Mouse (Mus musculus) left cerebral cortex, adult 9 months (tissue): Measurements from ENCODE around the gene 1110008P14Rik.
"Not testable (repeated sequence)": the region's sequence is repeated elsewhere in the genome, so short reads cannot be mapped to it uniquely, and the experiment has no call there.

Experiments used
- DNase-seq, 2 experiments: peaks; one replicate each; pipeline ENCODE4 v3.0.0; 2022; ENCODE audit warnings: low spot score in 2 of 2

1110008P14Rik gene

DNA sequence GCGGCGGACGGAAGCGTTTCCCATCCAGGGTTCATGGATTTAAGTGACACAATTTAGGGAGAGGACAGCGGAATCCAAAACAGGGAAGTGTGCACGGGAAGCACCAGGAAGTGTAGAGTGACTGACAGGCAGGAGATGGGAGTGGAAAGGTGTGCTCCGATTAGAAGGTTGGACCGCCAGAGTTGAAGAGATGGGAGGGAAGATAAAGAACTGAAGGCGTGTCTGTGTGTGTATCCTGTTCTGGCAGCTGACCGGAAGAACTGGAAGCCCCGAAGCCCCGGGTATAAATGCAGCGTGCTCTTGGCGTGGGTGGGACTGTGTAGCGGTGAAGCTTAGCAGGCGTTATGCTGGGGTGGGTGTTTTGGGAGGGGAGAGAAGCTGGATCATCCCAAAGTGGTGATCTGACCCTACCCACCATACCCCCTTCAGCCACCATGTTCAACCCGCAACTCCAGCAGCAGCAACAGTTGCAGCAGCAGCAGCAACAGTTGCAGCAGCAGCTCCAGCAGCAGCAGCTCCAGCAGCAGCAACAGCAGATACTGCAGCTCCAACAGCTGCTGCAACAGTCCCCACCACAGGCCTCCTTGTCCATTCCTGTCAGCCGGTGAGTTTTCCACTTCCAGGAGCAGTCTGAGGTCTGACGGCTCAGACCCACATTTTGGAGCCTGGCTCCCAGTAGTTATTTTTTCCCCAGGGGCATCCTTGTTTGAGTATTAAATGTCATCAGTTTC is 18.2 kb downstream of the 1110008P14Rik start:
- DNase-seq, result no peak

DNA sequence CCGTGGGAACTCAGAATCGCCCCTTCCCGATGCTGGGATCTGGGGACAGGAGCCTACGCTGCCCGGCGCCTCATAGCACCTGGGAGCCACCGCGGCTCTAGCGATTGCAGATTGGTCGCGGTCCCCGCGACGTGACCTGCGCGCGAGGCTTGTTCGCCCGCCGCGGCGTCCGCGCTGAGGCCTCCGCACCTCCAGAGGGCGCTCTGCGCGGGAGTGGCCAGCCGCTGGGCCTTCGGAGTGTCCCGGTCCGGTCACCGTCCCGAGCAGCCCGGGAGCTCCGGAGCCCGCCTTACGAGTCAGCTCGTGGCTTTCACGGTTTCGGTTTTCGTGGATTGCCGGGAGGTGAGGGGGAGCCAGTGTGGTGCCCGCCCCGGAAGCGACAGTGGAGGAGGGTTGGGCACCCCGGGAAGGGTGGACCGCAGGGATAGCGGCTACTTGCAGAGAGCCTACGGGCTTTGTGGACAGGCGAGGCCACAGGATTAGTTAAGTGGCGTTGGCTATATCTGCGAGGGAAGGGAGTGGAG is 18.9 kb downstream of the 1110008P14Rik start:
- peak in 1 of 2 experiments; percentile 91 for DNase-seq

- DNase-seq, result not testable (repeated sequence)
These were observed 19.5 kb downstream of the 1110008P14Rik start for GRCm38 (mm10) chr2:32362274-32362673.

- peak in 1 of 2 experiments; percentile 80 for DNase-seq
These were observed 20.3 kb downstream of the 1110008P14Rik start for GRCm38 (mm10) chr2:32361437-32361836.

- peak; percentile 84 to 88 for DNase-seq
These were observed 21.0 kb downstream of the 1110008P14Rik start for GRCm38 (mm10) chr2:32360741-32361140.

DNA sequence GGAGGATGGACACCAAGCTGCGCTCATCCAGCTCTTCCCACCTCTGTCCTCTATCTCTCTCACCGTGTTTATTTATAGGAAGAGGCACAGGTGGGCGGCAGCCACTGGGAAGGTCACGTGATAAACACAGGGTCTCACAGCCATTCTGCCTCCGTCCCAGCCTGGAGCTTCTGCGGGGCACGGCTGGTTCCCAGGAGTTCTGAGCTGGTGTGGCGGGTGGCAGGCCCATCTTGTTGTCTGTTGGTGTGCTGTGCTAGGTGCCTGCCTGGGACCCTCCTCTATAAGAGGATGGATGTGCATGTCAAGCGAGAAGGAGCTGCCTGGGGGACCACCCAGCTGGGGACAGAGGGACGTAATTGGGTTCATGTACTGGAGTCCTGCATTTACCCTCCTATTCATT is 23.4 kb downstream of the 1110008P14Rik start:
- no peak for DNase-seq

DNA sequence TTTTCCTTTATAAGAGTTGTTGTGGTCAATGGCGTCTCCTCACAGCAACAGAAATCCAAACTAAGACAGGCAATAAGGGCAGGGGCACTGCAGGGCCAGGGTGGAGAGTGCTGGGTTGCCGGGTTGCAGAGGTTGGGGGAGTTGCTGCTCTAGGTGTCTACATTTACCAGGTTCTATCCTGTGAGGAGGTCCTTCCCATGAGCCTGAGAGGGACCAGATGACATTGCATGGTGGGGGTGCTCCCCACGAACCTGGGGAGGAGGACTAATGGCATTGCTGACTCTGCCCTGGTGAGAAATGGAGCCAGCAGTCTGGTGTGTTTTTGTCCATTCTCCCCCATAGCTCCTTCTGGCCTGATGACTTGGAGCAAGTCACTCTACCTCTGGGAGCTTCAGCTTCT is 24.0 kb downstream of the 1110008P14Rik start:
- no peak for DNase-seq

DNA sequence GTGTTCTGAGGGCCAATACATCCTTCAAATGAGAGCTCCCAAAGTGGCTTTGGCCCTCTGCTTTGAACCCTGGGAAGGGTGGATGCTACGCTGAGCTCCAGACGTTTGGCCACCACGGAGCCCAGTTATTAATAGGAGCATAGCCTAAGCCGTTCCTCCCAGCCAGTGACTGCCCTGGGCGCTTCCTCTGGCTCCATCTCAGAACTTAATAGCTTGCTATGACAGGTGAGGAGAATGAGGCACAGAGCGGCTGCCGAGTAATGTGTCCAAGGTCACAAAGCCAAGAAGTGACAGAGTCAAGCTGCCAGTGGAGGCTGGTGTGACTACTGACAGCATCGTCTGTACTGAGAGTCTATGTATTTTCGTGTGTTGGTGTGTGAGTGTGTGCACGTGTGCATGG is 25.5 kb downstream of the 1110008P14Rik start:
- DNase-seq, result no peak

- DNase-seq, result no peak
These were observed 27.3 kb downstream of the 1110008P14Rik start for GRCm38 (mm10) chr2:32354336-32354895.

GRCm38 (mm10) chr2:32353836-32354235 is 27.9 kb downstream of the 1110008P14Rik start:
- no peak for DNase-seq

- peak; percentile 80 to 96 for DNase-seq
These were observed 28.7 kb downstream of the 1110008P14Rik start, which contains the start of gene Dnm1 for GRCm38 (mm10) chr2:32353007-32353542. Dnm1 (minus strand) TSS chr2:32353338.

DNA sequence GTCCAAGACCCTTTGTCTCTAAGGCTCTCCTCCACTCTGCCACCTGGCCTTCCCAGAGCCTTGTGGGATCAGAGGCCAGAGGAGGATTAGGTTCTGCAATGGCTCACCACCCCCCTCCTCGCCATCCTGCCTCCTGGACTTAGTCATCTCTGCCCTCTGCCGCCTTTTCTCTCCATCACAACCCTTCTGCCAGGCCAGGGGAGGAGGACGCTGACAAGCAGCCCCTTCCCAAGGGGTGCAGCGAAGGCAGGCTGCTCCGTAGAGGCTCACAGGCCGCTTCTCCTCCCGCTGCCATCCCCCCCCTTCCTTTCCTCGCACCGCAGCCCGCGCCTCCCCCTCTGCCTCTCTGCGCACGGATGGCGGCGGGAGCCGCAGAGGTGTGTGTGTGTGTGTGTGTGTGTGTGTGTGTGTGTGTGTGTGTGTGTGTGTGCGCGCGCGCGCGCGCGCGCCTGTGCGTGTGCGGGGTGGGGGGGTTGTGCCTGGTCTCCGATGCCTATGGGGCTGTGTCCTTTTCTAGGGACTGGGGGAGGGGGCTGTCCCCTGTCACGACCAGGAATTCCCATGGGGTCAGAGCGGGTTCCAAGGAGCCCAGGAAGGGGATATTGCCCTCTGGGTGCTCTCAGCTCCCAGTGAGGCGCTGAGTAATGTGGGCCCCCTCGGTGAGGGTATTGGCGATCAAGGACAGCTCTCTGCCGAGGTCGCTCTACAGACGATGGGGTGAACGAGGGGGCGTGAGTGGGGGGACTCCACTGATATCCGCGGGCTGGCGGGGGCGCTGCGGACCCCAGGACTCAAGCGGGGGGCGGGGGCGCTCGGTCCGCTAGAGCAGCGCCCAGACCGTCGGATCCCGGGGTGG is 29.4 kb downstream of the 1110008P14Rik start, which contains the start of gene Ciz1:
Ciz1 (plus strand) TSS at position 177 of the 856 bp plus-strand sequence.
- peak in 1 of 2 experiments; percentile 52 for DNase-seq

- DNase-seq, result peak in 1 of 2 experiments; percentile 63
These were observed 30.2 kb downstream of the 1110008P14Rik start for GRCm38 (mm10) chr2:32351471-32351961.

DNA sequence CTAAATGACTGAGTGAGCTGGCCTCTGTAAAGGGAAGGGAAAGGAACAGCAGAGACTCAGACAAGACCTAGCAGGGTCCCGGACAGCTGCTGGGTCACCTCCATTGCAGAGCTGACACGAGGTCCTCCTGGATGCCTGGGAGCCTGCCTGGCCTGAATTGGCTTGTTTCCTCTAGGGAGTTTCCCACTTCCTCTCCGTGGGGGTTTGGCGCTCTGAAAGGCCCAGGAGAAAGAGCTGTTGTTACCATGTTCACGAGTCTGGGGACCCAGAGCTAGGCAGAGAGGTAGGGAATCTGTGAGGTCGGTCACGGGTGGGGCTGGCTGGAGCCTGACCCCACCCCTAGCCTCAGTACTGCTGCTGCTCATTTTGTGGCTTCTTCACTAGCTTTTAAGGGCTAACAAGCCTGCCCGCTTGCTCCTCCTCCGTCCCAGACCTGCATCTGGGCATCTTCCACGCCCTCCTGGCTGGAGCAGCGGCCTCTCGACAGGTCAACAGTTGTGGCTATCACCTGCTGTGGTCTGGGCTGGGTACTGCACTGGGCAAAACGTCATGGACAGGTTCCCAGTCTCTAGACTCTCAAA is 31.2 kb downstream of the 1110008P14Rik start:
- no peak for DNase-seq

DNA sequence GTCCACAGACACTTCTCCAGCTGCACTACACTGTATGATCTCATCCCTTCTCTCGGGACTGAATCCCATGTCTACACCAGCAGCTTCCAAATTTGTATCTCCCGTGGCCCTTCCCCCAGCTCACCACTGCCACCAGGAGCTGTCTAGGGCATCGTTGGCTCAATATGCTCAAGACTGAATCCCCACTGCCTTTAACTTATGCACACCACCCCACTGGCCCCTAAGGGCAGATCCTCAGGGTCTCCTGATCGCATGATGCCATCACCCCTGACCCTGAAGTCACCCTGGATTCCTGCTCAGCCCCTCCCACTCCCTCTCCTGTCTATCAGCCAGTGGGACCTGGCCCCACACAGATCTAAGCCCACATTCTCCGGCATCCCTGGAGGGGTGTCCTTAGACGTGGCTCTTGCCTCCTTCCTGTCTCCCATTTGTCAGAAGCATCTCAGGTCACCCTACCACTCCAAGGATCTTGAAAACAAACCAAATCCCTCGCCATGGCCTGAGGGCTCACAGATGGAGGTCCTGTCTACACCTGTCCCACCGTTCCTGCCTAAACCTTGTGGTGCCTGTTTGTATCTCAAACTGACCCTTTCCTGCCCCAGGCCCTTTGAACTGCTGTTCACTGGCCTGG is 32.0 kb downstream of the 1110008P14Rik start:
- peak in 1 of 2 experiments; percentile 68 for DNase-seq

- peak in 1 of 2 experiments; percentile 75 for DNase-seq
These were observed 33.4 kb downstream of the 1110008P14Rik start for GRCm38 (mm10) chr2:32348311-32348710.

DNA sequence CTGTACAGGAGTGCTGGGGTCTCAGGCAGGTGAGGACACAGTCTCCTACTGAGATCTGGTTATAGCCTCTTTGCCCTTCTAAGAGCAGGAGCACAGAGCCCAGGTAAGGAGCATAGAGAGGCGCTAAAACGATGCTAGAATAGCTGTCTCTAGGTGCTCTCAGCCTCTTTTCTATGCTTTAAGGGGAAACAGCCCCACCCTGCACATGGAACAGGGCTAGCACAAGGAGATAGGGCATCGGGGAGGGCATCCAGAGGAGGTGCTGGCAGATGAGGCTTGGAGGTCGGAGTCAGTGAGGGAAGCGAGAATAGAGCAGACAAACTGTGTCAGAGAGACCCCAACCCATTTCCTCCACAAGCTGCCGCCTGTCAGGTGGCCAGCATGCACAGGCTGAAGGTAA is 34.7 kb downstream of the 1110008P14Rik start:
- no peak for DNase-seq

DNA sequence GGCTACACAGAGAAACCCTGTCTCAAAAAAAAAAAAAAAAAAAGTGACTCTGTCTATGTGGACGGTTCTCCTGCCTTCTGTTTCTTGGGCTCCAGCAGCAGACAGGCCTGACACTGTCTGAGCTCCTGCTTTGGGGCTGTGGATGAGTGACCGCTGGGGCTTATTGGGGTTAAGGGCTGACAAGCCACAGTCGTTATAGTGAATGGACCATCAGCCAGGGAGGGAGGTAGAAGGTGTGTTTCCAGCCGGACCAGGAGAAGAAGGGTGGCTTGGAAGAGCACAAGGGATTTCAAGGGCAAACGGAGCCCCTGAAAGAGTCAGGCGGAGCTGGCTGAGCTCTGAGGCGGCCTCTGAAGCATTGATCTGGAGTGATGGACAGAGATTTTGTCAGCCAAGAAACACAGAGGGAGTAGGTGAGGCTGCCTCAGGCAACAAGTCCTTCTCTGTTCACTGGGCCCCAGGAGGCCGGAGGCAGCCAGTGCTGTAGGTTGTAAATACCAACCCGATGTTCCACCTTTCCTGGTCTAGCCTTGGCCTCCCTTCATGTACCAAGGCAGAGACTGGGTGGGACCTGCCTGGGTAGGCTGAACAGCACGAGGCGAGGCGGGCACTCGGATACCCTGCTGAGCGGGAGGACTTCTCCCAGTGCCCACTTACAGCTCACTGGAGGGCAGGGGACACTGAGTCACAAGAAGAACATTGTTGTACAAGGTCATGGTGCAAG is 37.0 kb downstream of the 1110008P14Rik start:
- DNase-seq, result no peak

GRCm38 (mm10) chr2:32344056-32344455 is 37.7 kb downstream of the 1110008P14Rik start:
- DNase-seq, result peak in 1 of 2 experiments; percentile 78

DNA sequence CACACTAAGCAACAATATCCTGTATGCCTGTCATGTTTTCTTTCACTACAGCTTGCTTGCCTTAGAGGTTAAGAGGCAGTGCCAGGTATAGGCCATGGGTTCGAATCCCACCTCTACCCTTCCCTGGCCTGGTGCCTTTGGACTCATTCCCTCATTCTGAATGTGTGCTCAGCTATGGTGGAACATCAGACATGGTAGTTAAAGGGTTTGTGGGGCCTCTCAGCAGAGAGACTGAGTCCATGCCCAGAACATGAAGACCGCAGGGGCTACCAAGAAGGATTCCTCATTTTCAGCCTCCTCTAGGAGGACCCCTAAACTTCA is 38.4 kb downstream of the 1110008P14Rik start:
- no peak for DNase-seq
